Mouse (Mus musculus): ENCODE data around the gene Rab3d.

DNA sequence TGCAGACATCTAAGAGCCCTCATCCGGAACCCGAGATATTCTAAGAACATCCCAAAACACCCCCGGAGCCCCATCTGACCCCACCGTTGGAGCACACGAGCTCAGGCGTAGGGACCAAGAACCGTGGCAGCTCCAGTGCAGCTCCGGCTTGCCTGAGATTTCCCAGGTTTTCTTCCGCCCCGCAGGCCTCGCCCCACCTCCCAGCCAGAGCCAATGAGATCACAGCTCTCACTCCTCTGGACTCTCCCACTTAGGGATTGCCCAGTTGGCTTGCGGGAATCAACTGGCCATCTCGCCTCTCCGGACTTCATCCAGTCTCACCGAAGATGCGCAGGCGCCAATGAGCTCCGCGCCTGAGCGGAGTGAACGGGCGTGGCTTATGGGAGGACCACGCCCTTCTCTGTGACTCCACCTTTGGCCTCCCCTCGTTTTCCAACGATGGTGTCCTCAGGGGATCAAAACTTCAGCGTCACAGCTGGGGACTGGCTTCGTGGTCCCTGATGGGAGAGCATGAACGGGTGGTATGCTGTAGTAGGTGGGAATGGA, 9.3 kb upstream of the Rab3d start, which contains the start of the genes Ccdc159 and Tmem205:
- no peak for TF ChIP-seq CTCF (IDR thresholded peaks at IDR 0.05; ENCODE audit: extremely low read depth, insufficient read length, insufficient replicate concordance, low read depth, low read length)
- peak; percentile 82; the same call in 1 of the 2 replicates for TF ChIP-seq POLR2A (IDR thresholded peaks at IDR 0.05; ENCODE audit: low read depth, low read length)

All from small intestine, adult 2 months (tissue).